Mouse (Mus musculus): Measurements from ENCODE around the gene Ube2e3.
A peak's percentile ranks its signal among the peaks of the same experiment; 100 is the strongest.

DNA sequence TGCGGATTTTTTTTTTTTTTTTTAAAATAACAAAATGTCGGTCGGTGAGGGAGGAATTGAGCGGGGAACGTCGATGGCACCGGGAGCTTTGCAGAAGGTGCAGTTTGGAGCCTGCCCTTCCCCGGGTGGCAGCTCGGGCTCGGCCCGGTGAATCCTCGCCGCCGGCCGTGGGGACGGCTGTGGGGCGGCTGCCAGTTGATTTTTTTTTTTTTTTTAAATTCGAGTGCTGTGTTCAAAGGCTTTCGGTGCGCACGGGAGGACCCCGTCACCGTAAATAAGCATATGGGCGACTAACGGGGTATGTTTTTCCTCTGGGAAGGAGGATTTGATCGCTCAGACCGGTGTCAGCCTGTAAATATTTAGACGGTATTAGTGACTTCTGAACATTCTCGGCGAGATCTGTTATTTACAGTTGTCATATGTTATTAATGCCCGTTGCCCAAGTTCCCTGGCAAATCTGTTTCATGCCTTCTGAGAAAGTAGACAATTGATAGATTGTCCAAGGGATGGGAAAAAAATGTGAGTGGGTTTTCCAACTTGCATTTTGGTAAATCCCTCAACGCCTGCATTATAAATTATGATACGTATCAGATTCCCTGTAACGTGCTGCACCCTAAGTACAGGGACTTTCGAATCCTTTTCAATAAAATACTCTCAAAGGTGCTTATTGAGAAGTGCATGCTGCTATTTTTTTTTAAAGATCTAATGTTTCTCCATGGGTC, 2.0 kb downstream of the Ube2e3 start:
- TF ChIP-seq CTCF (IDR thresholded peaks at IDR 0.05; ENCODE audit: control insufficient read depth, insufficient read depth, insufficient replicate concordance, low read depth, low read length) = no peak
- TF ChIP-seq POLR2A (IDR thresholded peaks at IDR 0.05; ENCODE audit: control insufficient read depth, low read depth, low read length) = 0 out of 2 replicates have a peak, but pooled peaks have one; percentile 11

Measured in testis, adult 2 months (tissue).